Mouse (Mus musculus): ENCODE results near the gene Ube2n. TPM values are rescaled to one million over a fixed set of nuclear protein-coding genes. Genes with fewer than 3 reads are reported as not detected.

Gene Ube2n
- total and polyA plus RNA-seq, 3 experiments = 80.6 to 571 (median 212) TPM

DNA sequence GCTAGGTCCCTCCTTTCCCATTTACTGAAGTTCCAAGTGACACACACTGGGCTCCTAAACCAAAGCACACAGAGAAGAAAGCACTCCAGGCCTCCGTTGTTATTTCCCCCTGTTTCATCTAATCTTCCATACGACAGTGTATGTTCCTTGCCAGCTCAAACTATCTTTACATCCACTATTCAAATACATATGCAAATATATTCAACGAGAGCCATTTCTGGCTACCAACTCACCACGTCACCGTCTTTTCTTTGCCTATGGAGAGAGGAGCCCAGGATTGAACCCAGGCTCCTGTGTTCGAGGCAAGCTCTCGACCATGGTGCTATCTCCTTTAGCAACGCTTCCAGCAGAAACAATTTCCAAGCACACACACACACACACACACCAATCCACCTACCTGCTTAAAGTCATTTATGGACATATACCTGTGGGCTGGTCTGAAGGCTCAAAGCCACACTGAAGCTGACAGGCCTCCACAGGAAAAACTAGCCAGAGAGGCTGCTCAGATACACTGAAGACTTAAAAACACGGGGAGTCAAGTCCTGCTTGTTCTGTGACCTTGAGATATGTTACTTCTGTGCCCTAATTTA is 45.5 kb downstream of the Ube2n start:
- DNase-seq (ENCODE audit: low read depth, low spot score) = no peak
- Histone ChIP-seq H3K9me3 (replicated peaks; ENCODE audit: insufficient read depth, low read length) (no peaks in the 10 kb centered on the region), H3K9ac (ENCODE audit: control insufficient read depth, low read depth, low read length, poor library complexity, severe bottlenecking) (no peak overlapping the region), H3K27me3 (ENCODE audit: control insufficient read depth in 1 of 2, insufficient read depth in 2 of 2, low read length in 2 of 2) (no peaks in the 10 kb centered on the region), H3K4me1 (ENCODE audit: control insufficient read depth in 1 of 2, insufficient read depth in 2 of 2, low read length in 2 of 2) (peaks cover 0 to 5% of the 10 kb centered on the region in 2 experiments; a peak in 1 of 4 replicates), H3K79me2 (ENCODE audit: control insufficient read depth, insufficient read depth, low read length, poor library complexity) (peaks cover 31% of the 10 kb centered on the region), H3K27ac (ENCODE audit: control insufficient read depth, low read depth, low read length) (no peak overlapping the region), H3K36me3 (ENCODE audit: control insufficient read depth in 1 of 2, insufficient read depth in 2 of 2, low read length in 2 of 2) (peaks cover 0 to 7% of the 10 kb centered on the region in 2 experiments; a peak in 2 of 4 replicates), H3K4me3 (ENCODE audit: control insufficient read depth in 1 of 2, insufficient read depth in 1 of 2, low read depth in 2 of 2, low read length in 2 of 2) (no peak overlapping the region)
- TF ChIP-seq EP300 (IDR thresholded peaks at IDR 0.05; ENCODE audit: low read depth in 1 of 2, low read length in 2 of 2) (no peak), POLR2AphosphoS5 (IDR thresholded peaks at IDR 0.05; ENCODE audit: borderline replicate concordance, low read depth, low read length) (no peak), JUND (IDR thresholded peaks at IDR 0.05; ENCODE audit: low read depth, low read length) (no peak), BHLHE40 (IDR thresholded peaks at IDR 0.05; ENCODE audit: borderline replicate concordance, low read depth, low read length) (no peak), SMC3 (IDR thresholded peaks at IDR 0.05; ENCODE audit: low read depth, low read length) (no peak), MEF2A (IDR thresholded peaks at IDR 0.05; ENCODE audit: extremely low read depth, insufficient replicate concordance, low read depth, low read length, poor library complexity, severe bottlenecking) (no peak), ELF1 (IDR thresholded peaks at IDR 0.05; ENCODE audit: low read depth, low read length) (no peak), E2F4 (IDR thresholded peaks at IDR 0.05; ENCODE audit: borderline replicate concordance, low read depth, low read length) (no peak), POLR2A (IDR thresholded peaks at IDR 0.05; ENCODE audit: control insufficient read depth in 1 of 2, insufficient read depth in 1 of 2, low read depth in 1 of 2, low read length in 2 of 2, poor library complexity in 1 of 2) (no peak), ZC3H11A (IDR thresholded peaks at IDR 0.05; ENCODE audit: low read depth, low read length) (no peak)

DNA sequence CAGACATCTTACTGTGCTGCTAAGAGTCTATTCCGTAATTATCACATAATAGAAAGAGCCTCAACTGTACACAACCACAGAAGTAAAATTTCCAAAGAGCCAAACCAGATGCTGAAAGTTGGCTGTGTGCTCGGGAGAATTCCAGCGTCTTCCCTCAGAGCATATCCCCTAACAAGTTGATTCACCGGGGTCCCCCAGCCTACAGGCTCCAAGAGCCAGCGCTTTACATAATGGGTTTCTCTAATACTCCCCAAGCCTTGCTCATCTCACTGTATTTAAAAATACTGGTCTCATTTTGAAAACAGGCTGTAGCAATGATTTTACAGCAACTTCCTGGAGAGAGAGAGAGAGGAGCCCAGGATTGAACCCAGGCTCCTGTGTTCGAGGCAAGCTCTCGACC is 46.7 kb downstream of the Ube2n start:
- no peak for DNase-seq (ENCODE audit: low read depth, low spot score)
- Histone ChIP-seq H3K4me1 (ENCODE audit: control insufficient read depth in 1 of 2, insufficient read depth in 2 of 2, low read length in 2 of 2) (peaks cover 0 to 5% of the 10 kb centered on the region in 2 experiments; a peak in 1 of 4 replicates), H3K27me3 (ENCODE audit: control insufficient read depth in 1 of 2, insufficient read depth in 2 of 2, low read length in 2 of 2) (no peaks in the 10 kb centered on the region), H3K79me2 (ENCODE audit: control insufficient read depth, insufficient read depth, low read length, poor library complexity) (peaks cover 31% of the 10 kb centered on the region), H3K36me3 (ENCODE audit: control insufficient read depth in 1 of 2, insufficient read depth in 2 of 2, low read length in 2 of 2) (peaks cover 0 to 7% of the 10 kb centered on the region in 2 experiments; a peak in 2 of 4 replicates), H3K9ac (ENCODE audit: control insufficient read depth, low read depth, low read length, poor library complexity, severe bottlenecking) (no peak overlapping the region), H3K4me3 (ENCODE audit: control insufficient read depth in 1 of 2, insufficient read depth in 1 of 2, low read depth in 2 of 2, low read length in 2 of 2) (no peak overlapping the region), H3K27ac (ENCODE audit: control insufficient read depth, low read depth, low read length) (no peak overlapping the region), H3K9me3 (replicated peaks; ENCODE audit: insufficient read depth, low read length) (no peaks in the 10 kb centered on the region)
- TF ChIP-seq ETS1 (IDR thresholded peaks at IDR 0.05; ENCODE audit: low read depth, low read length) = no peak
- no peak for TF ChIP-seq POLR2AphosphoS2 (IDR thresholded peaks at IDR 0.05; ENCODE audit: low read length)
- no peak for TF ChIP-seq MEF2A (IDR thresholded peaks at IDR 0.05; ENCODE audit: extremely low read depth, insufficient replicate concordance, low read depth, low read length, poor library complexity, severe bottlenecking)
- no peak for TF ChIP-seq NELFE (IDR thresholded peaks at IDR 0.05; ENCODE audit: low read depth, low read length)
- TF ChIP-seq KAT2A (conservative IDR thresholded peaks at IDR 0.05; ENCODE audit: low read depth, low read length) = no peak
- TF ChIP-seq SMC3 (IDR thresholded peaks at IDR 0.05; ENCODE audit: low read depth, low read length) = no peak
- TF ChIP-seq MXI1 (IDR thresholded peaks at IDR 0.05; ENCODE audit: low read depth, low read length) = no peak
- no peak for TF ChIP-seq NRF1 (IDR thresholded peaks at IDR 0.05; ENCODE audit: insufficient read depth, low read depth, low read length, poor library complexity, severe bottlenecking)
- TF ChIP-seq BHLHE40 (IDR thresholded peaks at IDR 0.05; ENCODE audit: borderline replicate concordance, low read depth, low read length) = no peak
- no peak for TF ChIP-seq CTCF (IDR thresholded peaks at IDR 0.05 in 2 of 3, conservative IDR thresholded peaks at IDR 0.05 in 1 of 3; ENCODE audit: control insufficient read depth in 1 of 3, insufficient read depth in 1 of 3, low read depth in 2 of 3, low read length in 3 of 3, poor library complexity in 1 of 3, severe bottlenecking in 1 of 3)
- TF ChIP-seq RAD21 (IDR thresholded peaks at IDR 0.05; ENCODE audit: low read depth, low read length) = no peak
- no peak for TF ChIP-seq ZMIZ1 (IDR thresholded peaks at IDR 0.05; ENCODE audit: low read depth, low read length)

Data from MEL (cell line).